Comparison of ENCODE assay signal across 9 mouse cellular contexts in the genomic region with DNA sequence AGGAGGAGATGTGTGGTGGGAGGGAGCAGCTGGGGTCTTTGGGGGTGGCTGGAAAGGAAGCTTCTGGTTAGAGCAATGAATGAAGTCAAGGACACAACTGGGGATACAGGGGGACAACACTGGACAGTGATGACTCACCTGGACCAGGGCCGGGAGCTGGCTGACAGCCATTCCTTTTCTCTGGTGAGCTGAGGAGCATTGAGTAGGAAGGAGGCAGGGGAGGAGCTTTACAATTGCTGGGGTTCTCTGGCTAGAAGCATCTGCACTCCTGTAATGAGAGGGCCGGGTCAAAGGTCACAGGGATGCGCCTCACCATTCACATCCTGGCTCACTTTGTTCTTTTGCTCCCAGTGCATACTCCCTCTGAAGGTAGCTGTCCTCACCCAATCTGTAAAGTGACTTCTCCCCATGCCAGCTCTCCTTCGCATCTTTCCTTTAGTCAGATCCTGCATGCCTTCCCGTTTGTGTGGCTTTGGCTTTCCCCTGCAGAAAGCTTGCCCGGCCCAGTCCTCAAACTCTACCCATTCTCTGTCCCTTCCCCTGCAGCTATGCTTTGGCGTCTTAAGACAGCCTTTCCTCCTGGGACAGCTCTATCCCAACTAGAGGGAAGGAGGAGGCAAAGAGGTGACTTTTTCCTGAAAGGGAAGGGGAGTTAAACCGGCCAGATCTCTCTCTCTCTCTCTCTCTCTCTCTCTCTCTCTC. TPM values are rescaled to one million over a fixed set of nuclear protein-coding genes. Genes with fewer than 3 reads are reported as not detected.
DNase-seq lines count a peak whose midpoint lies in the region; ATAC-seq and TF ChIP-seq lines count a peak whose summit lies in the region.
"Had no signal": no experiment of that assay in that cellular context is flagged by ENCODE, and none has a peak within 500 bp of the region (broad histone marks: within the 10 kb centered on the region; RNA-seq: fewer than 3 reads in every experiment).

No protein-coding gene starts in this region.

- TF ChIP-seq CTCF in lung, embryonic 14.5 days (IDR thresholded peaks at IDR 0.05; ENCODE audit: low read depth): no peak

- WGBS in lung, embryonic 14.5 days: 33% methylated on average over 8 of the region's 8 CpGs
- 49% methylated on average over 7 of the region's 8 CpGs for WGBS in forebrain, embryonic 16.5 days
- 42% methylated on average over 8 of the region's 8 CpGs for WGBS in stomach, embryonic 14.5 days

- H3K4me3 ChIP-seq in lung, embryonic 14.5 days (ENCODE audit: low read depth, low read length): peak overlapping the region; percentile 50
- H3K4me3 ChIP-seq in brown adipose tissue, adult 24 weeks (ENCODE audit: insufficient read depth, low read depth, low read length): peak overlapping the region; percentile 56
- peak overlapping the region; percentile 51 for H3K4me3 ChIP-seq in forebrain, embryonic 16.5 days (replicated peaks; ENCODE audit: low read length)
- peak overlapping the region; percentile 49 for H3K4me3 ChIP-seq in stomach, embryonic 14.5 days (ENCODE audit: low read depth, low read length)

- peak overlapping the region; percentile 57 for H3K9ac ChIP-seq in lung, embryonic 14.5 days
- H3K9ac ChIP-seq in forebrain, embryonic 16.5 days (replicated peaks; ENCODE audit: low read depth, low read length): peak overlapping the region; percentile 55
- peak overlapping the region; percentile 55; the same call in 1 of the 2 replicates for H3K9ac ChIP-seq in stomach, embryonic 14.5 days (replicated peaks; ENCODE audit: low read depth, low read length)

- H3K9me3 ChIP-seq in lung, embryonic 14.5 days (ENCODE audit: low read depth, low read length): no peaks in the 10 kb centered on the region
- no peaks in the 10 kb centered on the region for H3K9me3 ChIP-seq in forebrain, embryonic 16.5 days (ENCODE audit: control insufficient read depth, low read length)
- no peaks in the 10 kb centered on the region for H3K9me3 ChIP-seq in stomach, embryonic 14.5 days (ENCODE audit: control insufficient read depth, low read depth, low read length)

- peak; percentile 8 for DNase-seq in lung, embryonic 14.5 days
- DNase-seq in lung, postnatal 36 days: no peak
- DNase-seq in kidney, postnatal 4 days: peak; percentile 12 to 34
- no peak for DNase-seq in spleen, postnatal 36 days (ENCODE audit: low spot score in 2 of 2)

- H3K4me1 ChIP-seq in lung, embryonic 14.5 days (ENCODE audit: insufficient read depth): no peaks in the 10 kb centered on the region
- no peaks in the 10 kb centered on the region for H3K4me1 ChIP-seq in brown adipose tissue, adult 24 weeks (ENCODE audit: control insufficient read depth, insufficient read depth, insufficient read length, low read length)
- peaks cover 11% of the 10 kb centered on the region for H3K4me1 ChIP-seq in forebrain, embryonic 16.5 days (replicated peaks; ENCODE audit: control insufficient read depth, insufficient read depth, low read length)
- H3K4me1 ChIP-seq in stomach, embryonic 14.5 days (ENCODE audit: control insufficient read depth, insufficient read depth, low read length): 0 out of 2 replicates have a peak, but pooled peaks cover 9% of the 10 kb centered on the region

- peak overlapping the region; percentile 78 for H3K4me2 ChIP-seq in lung, embryonic 14.5 days
- peak overlapping the region; percentile 80 for H3K4me2 ChIP-seq in forebrain, embryonic 16.5 days (ENCODE audit: low read length)
- H3K4me2 ChIP-seq in stomach, embryonic 14.5 days (replicated peaks; ENCODE audit: low read depth, low read length): peak overlapping the region; percentile 83

- H3K27ac ChIP-seq in lung, embryonic 14.5 days (ENCODE audit: low read depth): no peak overlapping the region
- no peak overlapping the region for H3K27ac ChIP-seq in brown adipose tissue, adult 24 weeks (replicated peaks; ENCODE audit: low read depth, low read length)
- no peak overlapping the region for H3K27ac ChIP-seq in forebrain, embryonic 16.5 days (ENCODE audit: low read length)
- H3K27ac ChIP-seq in stomach, embryonic 14.5 days (ENCODE audit: low read length): no peak overlapping the region

- 0 out of 2 replicates have a peak, but pooled peaks have one; percentile 1 for ATAC-seq in lung, embryonic 14.5 days (ENCODE audit: insufficient read depth)
- no peak for ATAC-seq in forebrain, embryonic 16.5 days
- no peak for ATAC-seq in stomach, embryonic 14.5 days (ENCODE audit: insufficient number of reproducible peaks, insufficient read depth, low FRiP score, low read depth)
- ATAC-seq in erythroblast, adult 5-6 weeks (replicated peaks; ENCODE audit: low FRiP score, poor library complexity, severe bottlenecking): no peak

- 0 out of 2 replicates have a peak, but pooled peaks cover 9% of the 10 kb centered on the region for H3K36me3 ChIP-seq in lung, embryonic 14.5 days (ENCODE audit: insufficient read depth)
- peaks cover 3% of the 10 kb centered on the region; the same call in 1 of the 2 replicates for H3K36me3 ChIP-seq in forebrain, embryonic 16.5 days (ENCODE audit: control insufficient read depth, insufficient read depth)
- peaks cover 10% of the 10 kb centered on the region; the same call in 1 of the 2 replicates for H3K36me3 ChIP-seq in stomach, embryonic 14.5 days (ENCODE audit: control insufficient read depth, insufficient read depth, low read length)

- H3K27me3 ChIP-seq in lung, embryonic 14.5 days (ENCODE audit: insufficient read depth, low read length): no peaks in the 10 kb centered on the region
- H3K27me3 ChIP-seq in forebrain, embryonic 16.5 days (replicated peaks; ENCODE audit: control insufficient read depth, insufficient read depth, low read length): no peaks in the 10 kb centered on the region
- no peaks in the 10 kb centered on the region for H3K27me3 ChIP-seq in stomach, embryonic 14.5 days (ENCODE audit: control insufficient read depth, insufficient read depth, low read length)

RNA-seq across cellular contexts. Expression of gene Zfp454, which starts 1.1 kb away (rescaled TPM):
- polyA plus RNA-seq in lung, embryonic 14.5 days (2014; fragmentation: Nextera tagmentation; extraction: Ambion mirVana): 8.2 and 8.9 TPM in 2 replicates
- polyA plus RNA-seq in brown adipose tissue, adult 24 weeks (2012; ENCODE audit: insufficient read depth, insufficient read length, missing spikeins): 0.75 and 1.6 TPM in 2 replicates
- 17.4 and 18.8 TPM in 2 replicates for polyA plus RNA-seq in forebrain, embryonic 16.5 days (2015; fragmentation: Nextera tagmentation; extraction: Ambion mirVana)
- polyA plus RNA-seq in stomach, embryonic 14.5 days (2014; fragmentation: Nextera tagmentation; extraction: Ambion mirVana): 8.4 and 9.9 TPM in 2 replicates
- total RNA-seq in erythroblast, adult 5-6 weeks (2015; ENCODE audit: low replicate concordance): not detected in 2 replicates
- total RNA-seq in erythroblast, adult 5-6 weeks (2017; ENCODE audit: low replicate concordance): not detected in 2 replicates

RNA-seq across cellular contexts. Expression of gene Zfp2, which starts 29.6 kb away (rescaled TPM):
- polyA plus RNA-seq in lung, embryonic 14.5 days (2014; fragmentation: Nextera tagmentation; extraction: Ambion mirVana): 13.1 and 14.7 TPM in 2 replicates
- 8.5 and 9.8 TPM in 2 replicates for polyA plus RNA-seq in brown adipose tissue, adult 24 weeks (2012; ENCODE audit: insufficient read depth, insufficient read length, missing spikeins)
- polyA plus RNA-seq in forebrain, embryonic 16.5 days (2015; fragmentation: Nextera tagmentation; extraction: Ambion mirVana): 54.2 and 54.9 TPM in 2 replicates
- 12.1 and 18.7 TPM in 2 replicates for polyA plus RNA-seq in stomach, embryonic 14.5 days (2014; fragmentation: Nextera tagmentation; extraction: Ambion mirVana)
- total RNA-seq in erythroblast, adult 5-6 weeks (2015; ENCODE audit: low replicate concordance): 0.63 TPM in 1 of 2 replicates, not detected in the other
- 0.56 TPM in 1 of 2 replicates, not detected in the other for total RNA-seq in erythroblast, adult 5-6 weeks (2017; ENCODE audit: low replicate concordance)

RNA-seq across cellular contexts. Expression of gene Grm6, which starts 35.9 kb away (rescaled TPM):
- polyA plus RNA-seq in lung, embryonic 14.5 days (2014; fragmentation: Nextera tagmentation; extraction: Ambion mirVana): not detected in 2 replicates
- not detected in 2 replicates for polyA plus RNA-seq in brown adipose tissue, adult 24 weeks (2012; ENCODE audit: insufficient read depth, insufficient read length, missing spikeins)
- polyA plus RNA-seq in forebrain, embryonic 16.5 days (2015; fragmentation: Nextera tagmentation; extraction: Ambion mirVana): not detected in 2 replicates
- polyA plus RNA-seq in stomach, embryonic 14.5 days (2014; fragmentation: Nextera tagmentation; extraction: Ambion mirVana): not detected in 2 replicates
- 2.3 TPM in 1 of 2 replicates, not detected in the other for total RNA-seq in erythroblast, adult 5-6 weeks (2015; ENCODE audit: low replicate concordance)
- not detected in 2 replicates for total RNA-seq in erythroblast, adult 5-6 weeks (2017; ENCODE audit: low replicate concordance)
- total RNA-seq: left cerebral cortex, adult 8-10 months had no signal

RNA-seq across cellular contexts. Expression of gene Zfp879, which starts 45.0 kb away (rescaled TPM):
- 0.32 and 0.35 TPM in 2 replicates for polyA plus RNA-seq in lung, embryonic 14.5 days (2014; fragmentation: Nextera tagmentation; extraction: Ambion mirVana)
- 0.71 and 1.1 TPM in 2 replicates for polyA plus RNA-seq in brown adipose tissue, adult 24 weeks (2012; ENCODE audit: insufficient read depth, insufficient read length, missing spikeins)
- polyA plus RNA-seq in forebrain, embryonic 16.5 days (2015; fragmentation: Nextera tagmentation; extraction: Ambion mirVana): 1.9 and 2.4 TPM in 2 replicates
- 0.65 and 1.0 TPM in 2 replicates for polyA plus RNA-seq in stomach, embryonic 14.5 days (2014; fragmentation: Nextera tagmentation; extraction: Ambion mirVana)
- not detected in 2 replicates for total RNA-seq in erythroblast, adult 5-6 weeks (2015; ENCODE audit: low replicate concordance)
- total RNA-seq in erythroblast, adult 5-6 weeks (2017; ENCODE audit: low replicate concordance): not detected in 2 replicates

RNA-seq across cellular contexts. Expression of gene Zfp354b, which starts 45.1 kb away (rescaled TPM):
- 1.1 and 1.4 TPM in 2 replicates for polyA plus RNA-seq in lung, embryonic 14.5 days (2014; fragmentation: Nextera tagmentation; extraction: Ambion mirVana)
- polyA plus RNA-seq in brown adipose tissue, adult 24 weeks (2012; ENCODE audit: insufficient read depth, insufficient read length, missing spikeins): 2.2 and 3.2 TPM in 2 replicates
- polyA plus RNA-seq in forebrain, embryonic 16.5 days (2015; fragmentation: Nextera tagmentation; extraction: Ambion mirVana): 3.9 and 4.4 TPM in 2 replicates
- 2.3 and 2.9 TPM in 2 replicates for polyA plus RNA-seq in stomach, embryonic 14.5 days (2014; fragmentation: Nextera tagmentation; extraction: Ambion mirVana)
- not detected in 2 replicates for total RNA-seq in erythroblast, adult 5-6 weeks (2015; ENCODE audit: low replicate concordance)
- not detected in 2 replicates for total RNA-seq in erythroblast, adult 5-6 weeks (2017; ENCODE audit: low replicate concordance)

Comparison
In these comparisons a context has a peak if more than half of its experiments do, and no peak if none do; other contexts are left out.
1. DNase-seq: peak in lung, embryonic 14.5 days (single experiment) and kidney, postnatal 4 days (2 of 2); none in lung, postnatal 36 days (single experiment) and spleen, postnatal 36 days (0 of 2).
2. Peak in every context shown above with its lines, with median percentiles within 50 percentile points of each other: H3K4me2 ChIP-seq, H3K4me3 ChIP-seq and H3K9ac ChIP-seq.